Mouse (Mus musculus) inflammation-experienced regulatory T-cells (primary cell): ENCODE results near the gene Ddah2. TPM values are rescaled to one million over a fixed set of nuclear protein-coding genes. Genes with fewer than 3 reads are reported as not detected.

Source experiments
- polyA plus RNA-seq, 2 experiments: library from polyadenylated mRNA; unstranded; fragments of 100-300 nt; shearing (Covaris generic); gene quantifications; one replicate each; pipeline ENCODE4 v1.2.1; 2017

Ddah2 gene
- 1 to 10 TPM in 1 of 2 experiments, under 1 TPM in 1; 0.98 to 2.2 TPM for polyA plus RNA-seq

GRCm38 (mm10) chr17:35058911-35059892, at the start of gene Ddah2:
Ddah2 (plus strand) TSS chr17:35059035.

GRCm38 (mm10) chr17:35016376-35016775, 42.5 kb upstream of the Ddah2 start, which contains the start of gene Vwa7:
Vwa7 (plus strand) TSS chr17:35016579.

GRCm38 (mm10) chr17:35027277-35028068, 31.4 kb upstream of the Ddah2 start, which contains the start of gene Sapcd1:
Sapcd1 (minus strand) TSS chr17:35028016.

GRCm38 (mm10) chr17:35046681-35047455, 12.0 kb upstream of the Ddah2 start, which contains the start of gene Msh5:
Msh5 (minus strand) TSS chr17:35046745.

GRCm38 (mm10) chr17:35049561-35050016, 9.2 kb upstream of the Ddah2 start, which contains the start of gene Clic1:
Clic1 (plus strand) TSS chr17:35049966.

GRCm38 (mm10) chr17:35064951-35065947, 6.4 kb downstream of the Ddah2 start, which contains the start of gene Ly6g6c:
Ly6g6c (plus strand) TSS chr17:35065388.

GRCm38 (mm10) chr17:35066084-35066483, 7.2 kb downstream of the Ddah2 start, which contains the start of gene Mpig6b:
Mpig6b (minus strand) TSS chr17:35066184.

GRCm38 (mm10) chr17:35076507-35077176, 17.8 kb downstream of the Ddah2 start, which contains the start of gene Ly6g6e:
Ly6g6e (plus strand) TSS chr17:35076902.

GRCm38 (mm10) chr17:35077786-35078233, 19.0 kb downstream of the Ddah2 start, which contains the start of gene Ly6g6d:
Ly6g6d (minus strand) TSS chr17:35078065.

GRCm38 (mm10) chr17:35085208-35085865, 26.5 kb downstream of the Ddah2 start, which contains the start of gene Ly6g6f:
Ly6g6f (minus strand) TSS chr17:35085610.

GRCm38 (mm10) chr17:35088825-35089644, 30.2 kb downstream of the Ddah2 start, which contains the start of gene Abhd16a:
Abhd16a (plus strand) TSS chr17:35089263.

GRCm38 (mm10) chr17:35108097-35108496, 49.3 kb downstream of the Ddah2 start, which contains the start of gene Ly6g5c:
Ly6g5c (plus strand) TSS chr17:35108279.

Other genes with a start within 250 kb of the Ddah2 start
- 10 to 100 TPM; 29.4 to 36.0 TPM for gene Stk19, start 222.1 kb upstream of the Ddah2 start, polyA plus RNA-seq
- 10 to 100 TPM; 63.2 to 66.7 TPM for gene Dxo, start 222.0 kb upstream of the Ddah2 start, polyA plus RNA-seq
- gene Skiv2l, start 208.8 kb upstream of the Ddah2 start, polyA plus RNA-seq = 100 to 1,000 TPM; 103 to 142 TPM
- 10 to 100 TPM; 48.2 to 64.7 TPM for gene Nelfe, start 208.6 kb upstream of the Ddah2 start, polyA plus RNA-seq
- under 1 TPM; 0.40 to 0.65 TPM for gene Cfb, start 196.5 kb upstream of the Ddah2 start, polyA plus RNA-seq
- gene Zbtb12, start 179.6 kb upstream of the Ddah2 start, polyA plus RNA-seq = under 1 TPM; 0.27 to 0.39 TPM
- gene Gm20547, start 177.0 kb upstream of the Ddah2 start, polyA plus RNA-seq = not detected
- 1 to 10 TPM; 1.6 to 3.3 TPM for gene C2, start 160.8 kb upstream of the Ddah2 start, polyA plus RNA-seq
- gene Ehmt2, start 160.6 kb upstream of the Ddah2 start, polyA plus RNA-seq = 10 to 100 TPM; 65.4 to 83.5 TPM
- under 1 TPM in 1 of 2 experiments, not detected in 1; 0.21 TPM for gene Slc44a4, start 144.6 kb upstream of the Ddah2 start, polyA plus RNA-seq
- 10 to 100 TPM; 78.7 to 95.7 TPM for gene Neu1, start 127.8 kb upstream of the Ddah2 start, polyA plus RNA-seq
- 100 to 1,000 TPM; 378 to 903 TPM for gene Hspa1b, start 99.8 kb upstream of the Ddah2 start, polyA plus RNA-seq
- 10 to 100 TPM; 13.3 to 18.6 TPM for gene Gm20481, start 89.1 kb upstream of the Ddah2 start, polyA plus RNA-seq
- gene Hspa1a, start 86.9 kb upstream of the Ddah2 start, polyA plus RNA-seq = 100 to 1,000 TPM in 1 of 2 experiments, 10 to 100 TPM in 1; 84.0 to 191 TPM
- gene Hspa1l, start 86.3 kb upstream of the Ddah2 start, polyA plus RNA-seq = under 1 TPM; 0.10 to 0.73 TPM
- 100 to 1,000 TPM in 1 of 2 experiments, 10 to 100 TPM in 1; 80.1 to 110 TPM for gene Lsm2, start 77.2 kb upstream of the Ddah2 start, polyA plus RNA-seq
- gene Vars, start 58.0 kb upstream of the Ddah2 start, polyA plus RNA-seq = 100 to 1,000 TPM; 201 to 211 TPM
- gene Vwa7, start 42.5 kb upstream of the Ddah2 start, polyA plus RNA-seq = under 1 TPM; 0.07 to 0.34 TPM
- 1 to 10 TPM; 1.5 to 2.5 TPM for gene Sapcd1, start 31.0 kb upstream of the Ddah2 start, polyA plus RNA-seq
- gene Msh5, start 12.3 kb upstream of the Ddah2 start, polyA plus RNA-seq = 1 to 10 TPM; 2.9 to 3.2 TPM
- 100 to 1,000 TPM; 533 to 549 TPM for gene Clic1, start 9.1 kb upstream of the Ddah2 start, polyA plus RNA-seq
- gene Ly6g6c, start 6.4 kb downstream of the Ddah2 start, polyA plus RNA-seq = 1 to 10 TPM in 1 of 2 experiments, not detected in 1; 2.0 TPM
- under 1 TPM; 0.11 to 0.16 TPM for gene Mpig6b, start 7.1 kb downstream of the Ddah2 start, polyA plus RNA-seq
- gene Ly6g6e, start 17.9 kb downstream of the Ddah2 start, polyA plus RNA-seq = not detected
- gene Ly6g6d, start 19.0 kb downstream of the Ddah2 start, polyA plus RNA-seq = under 1 TPM in 1 of 2 experiments, not detected in 1; 0.60 TPM
- gene Ly6g6f, start 26.6 kb downstream of the Ddah2 start, polyA plus RNA-seq = not detected
- 10 to 100 TPM; 73.9 to 82.7 TPM for gene Abhd16a, start 30.2 kb downstream of the Ddah2 start, polyA plus RNA-seq
- gene Ly6g5c, start 49.2 kb downstream of the Ddah2 start, polyA plus RNA-seq = not detected
- gene Ly6g5b, start 56.4 kb downstream of the Ddah2 start, polyA plus RNA-seq = 1 to 10 TPM in 1 of 2 experiments, under 1 TPM in 1; 0.90 to 3.6 TPM
- gene Gpank1, start 62.4 kb downstream of the Ddah2 start, polyA plus RNA-seq = 10 to 100 TPM; 54.2 to 60.6 TPM
- gene Csnk2b, start 63.0 kb downstream of the Ddah2 start, polyA plus RNA-seq = 100 to 1,000 TPM; 238 to 275 TPM
- 1 to 10 TPM; 1.9 to 3.0 TPM for gene D17H6S53E, start 67.3 kb downstream of the Ddah2 start, polyA plus RNA-seq
- gene Apom, start 73.0 kb downstream of the Ddah2 start, polyA plus RNA-seq = 1 to 10 TPM in 1 of 2 experiments, not detected in 1; 2.6 TPM
- gene Bag6, start 76.1 kb downstream of the Ddah2 start, polyA plus RNA-seq = 10 to 100 TPM; 50.0 to 63.9 TPM
- 10 to 100 TPM; 24.6 to 25.6 TPM for gene Prrc2a, start 105.9 kb downstream of the Ddah2 start, polyA plus RNA-seq
- 1 to 10 TPM; 1.9 to 8.1 TPM for gene Aif1, start 117.0 kb downstream of the Ddah2 start, polyA plus RNA-seq
- 1 to 10 TPM; 5.7 to 8.4 TPM for gene Lst1, start 129.4 kb downstream of the Ddah2 start, polyA plus RNA-seq
- gene Ltb, start 135.4 kb downstream of the Ddah2 start, polyA plus RNA-seq = 1,000 to 10,000 TPM; 1,692 to 1,979 TPM
- 10 to 100 TPM; 34.2 to 54.8 TPM for gene Tnf, start 143.0 kb downstream of the Ddah2 start, polyA plus RNA-seq
- 100 to 1,000 TPM in 1 of 2 experiments, 10 to 100 TPM in 1; 56.6 to 152 TPM for gene Lta, start 146.3 kb downstream of the Ddah2 start, polyA plus RNA-seq
- not detected for gene Gm16181, start 161.8 kb downstream of the Ddah2 start, polyA plus RNA-seq
- gene Atp6v1g2, start 174.6 kb downstream of the Ddah2 start, polyA plus RNA-seq = 1 to 10 TPM; 4.5 to 5.5 TPM
- gene Nfkbil1, start 176.8 kb downstream of the Ddah2 start, polyA plus RNA-seq = 10 to 100 TPM; 15.6 to 29.3 TPM
- gene Ddx39b, start 182.7 kb downstream of the Ddah2 start, polyA plus RNA-seq = 100 to 1,000 TPM; 211 to 230 TPM
- gene H2-D1, start 203.7 kb downstream of the Ddah2 start, polyA plus RNA-seq = 1,000 to 10,000 TPM; 5,968 to 6,679 TPM